Mouse (Mus musculus): Measurements from ENCODE around the gene Entpd5. TPM values are rescaled to one million over a fixed set of nuclear protein-coding genes. Genes with fewer than 3 reads are reported as not detected.
A peak's percentile ranks its signal among the peaks of the same experiment; 100 is the strongest.

Entpd5 gene
- polyA plus RNA-seq, 1 experiment from 2014 or later, result 19.2 TPM

- no peaks in the 10 kb centered on the region for H3K36me3 ChIP-seq
- no peaks in the 10 kb centered on the region for H3K27me3 ChIP-seq (replicated peaks)
- H3K9me3 ChIP-seq, result no peaks in the 10 kb centered on the region
- no peak for ATAC-seq (ENCODE audit: insufficient read depth, low FRiP score, low read depth)
- peak overlapping the region; percentile 41 for H3K9ac ChIP-seq
- peak overlapping the region; percentile 67; the same call in 1 of the 2 replicates for H3K27ac ChIP-seq
- WGBS, result 36% methylated on average over 18 of the region's 18 CpGs
- H3K4me1 ChIP-seq, result no peaks in the 10 kb centered on the region
- peak overlapping the region; percentile 81 for H3K4me2 ChIP-seq
- peak overlapping the region; percentile 60 for H3K4me3 ChIP-seq (replicated peaks)
These were observed 8.7 kb upstream of the Entpd5 start for GRCm38 (mm10) chr12:84417605-84417922.

GRCm38 (mm10) chr12:84416834-84417604 is 8.2 kb upstream of the Entpd5 start, which contains the start of gene Rnf113a2:
Gene Rnf113a2, plus strand, starts transcription at chr12:84417196.
- WGBS, result 3% methylated on average over 50 of the region's 50 CpGs
- peak; percentile 91 for ATAC-seq (ENCODE audit: insufficient read depth, low FRiP score, low read depth)
- Histone ChIP-seq H3K4me3 (replicated peaks) (peak within 1 kb of the TSS; percentile 60), H3K27me3 (replicated peaks) (no peaks in the 10 kb centered on the region), H3K9ac (peak within 1 kb of the TSS; percentile 41), H3K4me2 (peak within 1 kb of the TSS; percentile 81), H3K4me1 (no peaks in the 10 kb centered on the region), H3K27ac (peak within 1 kb of the TSS; percentile 67; the same call in 1 of the 2 replicates), H3K9me3 (no peaks in the 10 kb centered on the region), H3K36me3 (no peaks in the 10 kb centered on the region)

GRCm38 (mm10) chr12:84407874-84408818 is 683 bp downstream of the Entpd5 start:
- H3K9ac ChIP-seq, result peak overlapping the region; percentile 68
- H3K9me3 ChIP-seq, result no peaks in the 10 kb centered on the region
- H3K4me3 ChIP-seq (replicated peaks), result peak overlapping the region; percentile 79
- 1% methylated on average over 50 of the region's 52 CpGs for whole genome bisulfite sequencing
- peak overlapping the region; percentile 96 for H3K4me2 ChIP-seq
- ATAC-seq (ENCODE audit: insufficient read depth, low FRiP score, low read depth), result peak; percentile 47
- H3K4me1 ChIP-seq, result 0 out of 2 replicates have a peak, but pooled peaks cover 2% of the 10 kb centered on the region
- H3K27ac ChIP-seq, result peak overlapping the region; percentile 81
- H3K36me3 ChIP-seq, result no peaks in the 10 kb centered on the region
- no peaks in the 10 kb centered on the region for H3K27me3 ChIP-seq (replicated peaks)

GRCm38 (mm10) chr12:84407259-84407658 is 1.6 kb downstream of the Entpd5 start:
- no peak overlapping the region for H3K4me3 ChIP-seq (replicated peaks)
- no peaks in the 10 kb centered on the region for H3K9me3 ChIP-seq
- no peak for ATAC-seq (ENCODE audit: insufficient read depth, low FRiP score, low read depth)
- H3K27me3 ChIP-seq (replicated peaks), result no peaks in the 10 kb centered on the region
- no peak overlapping the region for H3K27ac ChIP-seq
- no peak overlapping the region for H3K9ac ChIP-seq
- no peak overlapping the region for H3K4me2 ChIP-seq
- 0 out of 2 replicates have a peak, but pooled peaks cover 2% of the 10 kb centered on the region for H3K4me1 ChIP-seq
- 57% methylated on average over 4 of the region's 4 CpGs for WGBS
- H3K36me3 ChIP-seq, result no peaks in the 10 kb centered on the region

GRCm38 (mm10) chr12:84404541-84404940 is 4.3 kb downstream of the Entpd5 start:
- H3K4me3 ChIP-seq (replicated peaks), result no peak overlapping the region
- no peak overlapping the region for H3K27ac ChIP-seq
- 0 out of 2 replicates have a peak, but pooled peaks cover 6% of the 10 kb centered on the region for H3K4me1 ChIP-seq
- WGBS, result 88% methylated on average over 6 of the region's 6 CpGs
- H3K9me3 ChIP-seq, result no peaks in the 10 kb centered on the region
- no peak overlapping the region for H3K9ac ChIP-seq
- H3K36me3 ChIP-seq, result no peaks in the 10 kb centered on the region
- no peak overlapping the region for H3K4me2 ChIP-seq
- no peak for ATAC-seq (ENCODE audit: insufficient read depth, low FRiP score, low read depth)
- H3K27me3 ChIP-seq (replicated peaks), result no peaks in the 10 kb centered on the region

GRCm38 (mm10) chr12:84402923-84403322 is 5.9 kb downstream of the Entpd5 start:
- Histone ChIP-seq H3K27ac (no peak overlapping the region), H3K4me3 (replicated peaks) (no peak overlapping the region), H3K36me3 (no peaks in the 10 kb centered on the region), H3K9ac (no peak overlapping the region), H3K4me1 (0 out of 2 replicates have a peak, but pooled peaks cover 6% of the 10 kb centered on the region), H3K4me2 (no peak overlapping the region), H3K27me3 (replicated peaks) (no peaks in the 10 kb centered on the region), H3K9me3 (no peaks in the 10 kb centered on the region)
- ATAC-seq (ENCODE audit: insufficient read depth, low FRiP score, low read depth), result no peak
- WGBS, result 62% methylated on average over 9 of the region's 9 CpGs

- H3K4me2 ChIP-seq, result no peak overlapping the region
- no peaks in the 10 kb centered on the region for H3K36me3 ChIP-seq
- H3K27me3 ChIP-seq (replicated peaks), result no peaks in the 10 kb centered on the region
- H3K9ac ChIP-seq, result no peak overlapping the region
- 28% methylated on average over 3 of the region's 3 CpGs for WGBS
- H3K4me3 ChIP-seq (replicated peaks), result no peak overlapping the region
- H3K9me3 ChIP-seq, result no peaks in the 10 kb centered on the region
- peak overlapping the region; percentile 68; the same call in 1 of the 2 replicates for H3K27ac ChIP-seq
- H3K4me1 ChIP-seq, result 0 out of 2 replicates have a peak, but pooled peaks cover 4% of the 10 kb centered on the region
- ATAC-seq (ENCODE audit: insufficient read depth, low FRiP score, low read depth), result peak; percentile 57; the same call in 1 of the 2 replicates
These were observed 8.2 kb downstream of the Entpd5 start for GRCm38 (mm10) chr12:84400653-84401052.

GRCm38 (mm10) chr12:84400068-84400467 is 8.8 kb downstream of the Entpd5 start:
- Histone ChIP-seq H3K4me3 (replicated peaks) (no peak overlapping the region), H3K9me3 (no peaks in the 10 kb centered on the region), H3K27me3 (replicated peaks) (no peaks in the 10 kb centered on the region), H3K4me1 (0 out of 2 replicates have a peak, but pooled peaks cover 4% of the 10 kb centered on the region), H3K4me2 (no peak overlapping the region), H3K36me3 (no peaks in the 10 kb centered on the region), H3K9ac (no peak overlapping the region), H3K27ac (peak overlapping the region; percentile 68)
- ATAC-seq (ENCODE audit: insufficient read depth, low FRiP score, low read depth), result no peak
- 66% methylated on average over 3 of the region's 3 CpGs for WGBS

GRCm38 (mm10) chr12:84399663-84400062 is 9.2 kb downstream of the Entpd5 start:
- 0 out of 2 replicates have a peak, but pooled peaks have one; percentile 2 for ATAC-seq (ENCODE audit: insufficient read depth, low FRiP score, low read depth)
- Histone ChIP-seq H3K4me2 (no peak overlapping the region), H3K9me3 (no peaks in the 10 kb centered on the region), H3K27ac (peak overlapping the region; percentile 68), H3K4me3 (replicated peaks) (no peak overlapping the region), H3K4me1 (0 out of 2 replicates have a peak, but pooled peaks cover 4% of the 10 kb centered on the region), H3K36me3 (no peaks in the 10 kb centered on the region), H3K9ac (no peak overlapping the region), H3K27me3 (replicated peaks) (no peaks in the 10 kb centered on the region)
- 51% methylated on average over 9 of the region's 9 CpGs for WGBS

GRCm38 (mm10) chr12:84399135-84399534 is 9.7 kb downstream of the Entpd5 start:
- WGBS, result 70% methylated on average over 9 of the region's 9 CpGs
- Histone ChIP-seq H3K36me3 (no peaks in the 10 kb centered on the region), H3K27ac (peak overlapping the region; percentile 68), H3K27me3 (replicated peaks) (no peaks in the 10 kb centered on the region), H3K9ac (no peak overlapping the region), H3K9me3 (no peaks in the 10 kb centered on the region), H3K4me2 (no peak overlapping the region), H3K4me1 (0 out of 2 replicates have a peak, but pooled peaks cover 4% of the 10 kb centered on the region), H3K4me3 (replicated peaks) (no peak overlapping the region)
- ATAC-seq (ENCODE audit: insufficient read depth, low FRiP score, low read depth), result no peak

- Histone ChIP-seq H3K27me3 (replicated peaks) (no peaks in the 10 kb centered on the region), H3K9me3 (no peaks in the 10 kb centered on the region), H3K4me2 (no peak overlapping the region), H3K4me3 (replicated peaks) (no peak overlapping the region), H3K9ac (no peak overlapping the region), H3K4me1 (0 out of 2 replicates have a peak, but pooled peaks cover 4% of the 10 kb centered on the region), H3K27ac (no peak overlapping the region), H3K36me3 (no peaks in the 10 kb centered on the region)
- no peak for ATAC-seq (ENCODE audit: insufficient read depth, low FRiP score, low read depth)
- 73% methylated on average over 5 of the region's 5 CpGs for WGBS
These were observed 10.2 kb downstream of the Entpd5 start for GRCm38 (mm10) chr12:84398629-84399028.
